Mouse (Mus musculus) forebrain, postnatal 0 days (tissue): ENCODE measurements at regions not wholly inside any gene's neighbourhood (a gene's known extent, or its start where the extent isn't known, plus 50 kb on each side); places are given as distances from the start of the nearest gene placed in this dataset.

ENCODE experiments used
- ATAC-seq: fragments of 200-750 bp; cut with Nextera tagmentation; 2 replicates; pipeline ENCODE4 v1.8.0; 2017; ENCODE audit warnings: mild to moderate bottlenecking, moderate library complexity
- DNase-seq: peaks from one replicate; pipeline ENCODE4 v3.0.0-alpha.2; 2015
- H3K27ac ChIP-seq: fragments of 300-500 bp; sonication (generic); 2 replicates; pipeline ENCODE4 v1.5.1; 2014; ENCODE audit warnings: low read depth, mild to moderate bottlenecking, antibody characterized with exemption, low read length, moderate library complexity, mixed read lengths
- H3K27me3 ChIP-seq: fragments of 300-500 bp; sonication (generic); 2 replicates; pipeline ENCODE4 v1.6.1; 2014; ENCODE audit warnings: mild to moderate bottlenecking, low read length, mixed read lengths; ENCODE audit not compliant: insufficient read depth
- H3K36me3 ChIP-seq: fragments of 300-500 bp; sonication (generic); 2 replicates; pipeline ENCODE4 v1.6.1; 2014; ENCODE audit warnings: mild to moderate bottlenecking, moderate library complexity; ENCODE audit not compliant: insufficient read depth
- H3K4me1 ChIP-seq: fragments of 300-500 bp; sonication (generic); 2 replicates; pipeline ENCODE4 v1.6.1; 2014; ENCODE audit warnings: antibody characterized with exemption; ENCODE audit not compliant: insufficient read depth
- H3K4me2 ChIP-seq: fragments of 300-500 bp; sonication (generic); 2 replicates; pipeline ENCODE4 v1.6.1; 2014; ENCODE audit warnings: low read depth, mild to moderate bottlenecking, moderate library complexity
- H3K4me3 ChIP-seq: fragments of 300-500 bp; sonication (generic); 2 replicates; pipeline ENCODE4 v1.5.1; 2014; ENCODE audit warnings: low read depth, low read length, mixed read lengths
- H3K9ac ChIP-seq: fragments of 300-500 bp; sonication (generic); 2 replicates; pipeline ENCODE4 v1.6.1; 2014; ENCODE audit warnings: mild to moderate bottlenecking
- H3K9me3 ChIP-seq: fragments of 300-500 bp; sonication (generic); 2 replicates; pipeline ENCODE4 v1.6.1; 2016; ENCODE audit warnings: low read length
- CTCF ChIP-seq: sonication (generic); IDR thresholded peaks from 2 replicates; pipeline ENCODE4 v1.5.1; 2016; ENCODE audit warnings: antibody characterized with exemption, control low read depth, low read depth
- WGBS: fragments of 180-500 bp; shearing (Covaris S2); extraction: QIAGEN DNeasy Blood & Tissue Kit; methylation state at CpG from one replicate; pipeline ENCODE4 v1.1.7; 2014; 5-methylcytosine and 5-hydroxymethylcytosine counted together

- DNase-seq: no peak
- Histone ChIP-seq H3K9me3 (no peaks in the 10 kb centered on the region), H3K27ac (no peak overlapping the region), H3K4me2 (no peak overlapping the region), H3K9ac (no peak overlapping the region), H3K4me3 (no peak overlapping the region), H3K27me3 (no peaks in the 10 kb centered on the region), H3K4me1 (no peaks in the 10 kb centered on the region), H3K36me3 (no peaks in the 10 kb centered on the region)
- 0 out of 2 replicates have a peak, but pooled peaks have one; percentile 28 for TF ChIP-seq CTCF
- no peak for ATAC-seq
- 71% methylated on average over 2 of the region's 2 CpGs for WGBS
These were observed 73.0 kb downstream of the Tsen15 start for GRCm38 (mm10) chr1:152313480-152313879.

- H3K9ac ChIP-seq: no peak overlapping the region
- H3K27ac ChIP-seq: no peak overlapping the region
- no peak for ATAC-seq
- no peak for TF ChIP-seq CTCF
- no peaks in the 10 kb centered on the region for H3K27me3 ChIP-seq
- H3K4me1 ChIP-seq: no peaks in the 10 kb centered on the region
- H3K4me2 ChIP-seq: no peak overlapping the region
- no peak overlapping the region for H3K4me3 ChIP-seq
- WGBS: 90% methylated on average over 3 of the region's 3 CpGs
- no peak for DNase-seq
- H3K9me3 ChIP-seq: no peaks in the 10 kb centered on the region
- no peaks in the 10 kb centered on the region for H3K36me3 ChIP-seq
These were observed 81.0 kb downstream of the Tsen15 start for GRCm38 (mm10) chr1:152305461-152305860.

- WGBS: 60% methylated on average over 14 of the region's 14 CpGs
- Histone ChIP-seq H3K27ac (no peak overlapping the region), H3K4me3 (no peak overlapping the region), H3K27me3 (no peaks in the 10 kb centered on the region), H3K4me2 (no peak overlapping the region), H3K9ac (no peak overlapping the region), H3K36me3 (no peaks in the 10 kb centered on the region), H3K9me3 (no peaks in the 10 kb centered on the region), H3K4me1 (no peaks in the 10 kb centered on the region)
- peak; percentile 60 for ATAC-seq
- no peak for TF ChIP-seq CTCF
- peak; percentile 44 for DNase-seq
These were observed 81.9 kb downstream of the Tsen15 start for GRCm38 (mm10) chr1:152304487-152305130.

GRCm38 (mm10) chr1:152301355-152301754 is 85.1 kb downstream of the Tsen15 start:
- no peak for TF ChIP-seq CTCF
- no peaks in the 10 kb centered on the region for H3K9me3 ChIP-seq
- H3K27me3 ChIP-seq: no peaks in the 10 kb centered on the region
- no peak overlapping the region for H3K9ac ChIP-seq
- WGBS: 45% methylated on average over 8 of the region's 8 CpGs
- H3K36me3 ChIP-seq: no peaks in the 10 kb centered on the region
- H3K27ac ChIP-seq: no peak overlapping the region
- peak; percentile 57 for DNase-seq
- no peaks in the 10 kb centered on the region for H3K4me1 ChIP-seq
- no peak overlapping the region for H3K4me3 ChIP-seq
- peak; percentile 83 for ATAC-seq
- H3K4me2 ChIP-seq: no peak overlapping the region

- no peaks in the 10 kb centered on the region for H3K27me3 ChIP-seq
- H3K4me1 ChIP-seq: no peaks in the 10 kb centered on the region
- no peak overlapping the region for H3K27ac ChIP-seq
- TF ChIP-seq CTCF: no peak
- ATAC-seq: no peak
- WGBS: 82% methylated on average over 9 of the region's 9 CpGs
- no peak overlapping the region for H3K9ac ChIP-seq
- no peak overlapping the region for H3K4me2 ChIP-seq
- H3K9me3 ChIP-seq: no peaks in the 10 kb centered on the region
- no peaks in the 10 kb centered on the region for H3K36me3 ChIP-seq
- no peak overlapping the region for H3K4me3 ChIP-seq
- no peak for DNase-seq
These were observed 94.2 kb downstream of the Tsen15 start for GRCm38 (mm10) chr1:152292196-152292736.

- Histone ChIP-seq H3K27ac (no peak overlapping the region), H3K36me3 (no peaks in the 10 kb centered on the region), H3K4me2 (no peak overlapping the region), H3K4me1 (no peaks in the 10 kb centered on the region; the same call in 1 of the 2 replicates), H3K9me3 (no peaks in the 10 kb centered on the region), H3K4me3 (no peak overlapping the region), H3K9ac (no peak overlapping the region), H3K27me3 (no peaks in the 10 kb centered on the region)
- ATAC-seq (no peak), DNase-seq (peak; percentile 51)
- TF ChIP-seq CTCF: peak; percentile 75
- WGBS: 41% methylated on average over 7 of the region's 7 CpGs
These were observed 95.7 kb downstream of the Tsen15 start for GRCm38 (mm10) chr1:152290768-152291167.

- no peak for DNase-seq
- WGBS: 54% methylated on average over 15 of the region's 15 CpGs
- Histone ChIP-seq H3K4me1 (no peaks in the 10 kb centered on the region; the same call in 1 of the 2 replicates), H3K4me3 (no peak overlapping the region), H3K27ac (no peak overlapping the region), H3K4me2 (no peak overlapping the region), H3K9ac (no peak overlapping the region), H3K9me3 (no peaks in the 10 kb centered on the region), H3K27me3 (no peaks in the 10 kb centered on the region), H3K36me3 (no peaks in the 10 kb centered on the region)
- ATAC-seq: no peak
- no peak for TF ChIP-seq CTCF
These were observed 98.7 kb downstream of the Tsen15 start for GRCm38 (mm10) chr1:152287566-152288490.
